Mouse (Mus musculus) heart, embryonic 16.5 days (tissue): Measurements from ENCODE around the gene Atxn2. TPM values are rescaled to one million over a fixed set of nuclear protein-coding genes. Genes with fewer than 3 reads are reported as not detected.

Experiments used
- ATAC-seq: fragments of 200-750 bp; cut with Nextera tagmentation; replicated peaks from 2 replicates; pipeline ENCODE4 v1.8.0; 2017; ENCODE audit warnings: moderate number of reproducible peaks; ENCODE audit not compliant: insufficient read depth, low FRiP score; ENCODE audit errors: extremely low read depth
- H3K27ac ChIP-seq: fragments of 300-500 bp; sonication (generic); 2 replicates; pipeline ENCODE4 v1.5.1; 2014; ENCODE audit warnings: mild to moderate bottlenecking, low read length, control low read depth, moderate library complexity
- H3K27me3 ChIP-seq: fragments of 300-500 bp; sonication (generic); 2 replicates; pipeline ENCODE4 v1.6.1; 2014; ENCODE audit warnings: low read length, mixed read lengths; ENCODE audit not compliant: control insufficient read depth, insufficient read depth
- H3K36me3 ChIP-seq: fragments of 300-500 bp; sonication (generic); 2 replicates; pipeline ENCODE4 v1.6.1; 2014; ENCODE audit not compliant: control insufficient read depth, insufficient read depth
- H3K4me1 ChIP-seq: fragments of 300-500 bp; sonication (generic); 2 replicates; pipeline ENCODE4 v1.6.1; 2014; ENCODE audit warnings: low read length, mixed read lengths; ENCODE audit not compliant: control insufficient read depth, insufficient read depth
- H3K4me2 ChIP-seq: fragments of 300-500 bp; sonication (generic); 2 replicates; pipeline ENCODE4 v1.6.1; 2014; ENCODE audit warnings: low read depth, mild to moderate bottlenecking, control low read depth, low read length
- H3K4me3 ChIP-seq: fragments of 300-500 bp; sonication (generic); 2 replicates; pipeline ENCODE4 v1.5.1; 2014; ENCODE audit warnings: mild to moderate bottlenecking, control low read depth, low read length
- H3K9ac ChIP-seq: fragments of 300-500 bp; sonication (generic); 2 replicates; pipeline ENCODE4 v1.6.1; 2014; ENCODE audit warnings: low read length, control low read depth
- H3K9me3 ChIP-seq: fragments of 300-500 bp; sonication (generic); replicated peaks from 2 replicates; pipeline ENCODE4 v1.6.1; 2016; ENCODE audit warnings: low read length; ENCODE audit not compliant: control insufficient read depth
- WGBS: fragments of 180-500 bp; shearing (Covaris S2); extraction: QIAGEN DNeasy Blood & Tissue Kit; methylation state at CpG from one replicate; pipeline ENCODE4 v1.1.7; 2014; 5-methylcytosine and 5-hydroxymethylcytosine counted together
- polyA plus RNA-seq: library from polyadenylated mRNA; unstranded; fragments of >200 nt; fragmentation: Nextera tagmentation; extraction: Ambion mirVana; gene quantifications from 2 replicates; pipeline ENCODE4 v1.2.1, GENCODE M21; 2015

The Atxn2 gene
- 36.0 and 38.4 TPM in 2 replicates for polyA plus RNA-seq

- peak; percentile 73 for ATAC-seq
- H3K36me3 ChIP-seq, result no peaks in the 10 kb centered on the region
- H3K9ac ChIP-seq, result peak within 1 kb of the TSS; percentile 99
- H3K4me2 ChIP-seq, result peak within 1 kb of the TSS; percentile 85
- H3K27me3 ChIP-seq, result no peaks in the 10 kb centered on the region
- peak within 1 kb of the TSS; percentile 98 for H3K27ac ChIP-seq
- H3K9me3 ChIP-seq, result no peaks in the 10 kb centered on the region
- peaks cover 29% of the 10 kb centered on the region for H3K4me1 ChIP-seq
- under 1% methylated on average over 75 of the region's 103 CpGs for whole genome bisulfite sequencing
- peak within 1 kb of the TSS; percentile 99 for H3K4me3 ChIP-seq
Measured at GRCm38 (mm10) chr5:121711174-121711927, at the start of gene Atxn2. TSS of gene Atxn2 (plus strand) at chr5:121711337.

DNA sequence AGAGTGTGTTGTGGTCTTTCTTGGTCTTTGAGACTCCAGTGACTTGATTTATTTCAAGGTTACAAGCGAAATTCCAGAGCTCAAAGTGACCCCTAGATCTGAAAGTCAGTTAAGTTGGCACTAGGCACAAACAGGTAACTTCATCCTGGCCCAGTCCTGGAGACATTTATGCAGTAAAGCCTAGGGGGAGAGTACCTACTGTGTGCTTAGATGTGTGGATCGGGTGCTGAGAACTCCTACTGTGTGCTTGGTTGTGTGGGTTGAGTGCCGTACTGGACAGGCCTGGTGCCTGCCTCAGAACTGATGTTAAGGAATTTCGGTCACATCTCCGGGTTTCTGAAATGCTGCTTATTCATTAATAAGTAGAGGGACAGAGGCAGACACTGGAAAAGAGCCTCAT lies 49.6 kb upstream of the Atxn2 start:
- H3K9me3 ChIP-seq, result no peaks in the 10 kb centered on the region
- H3K4me3 ChIP-seq, result peak overlapping the region; percentile 91
- peak overlapping the region; percentile 90 for H3K4me2 ChIP-seq
- H3K36me3 ChIP-seq, result peaks cover 26% of the 10 kb centered on the region
- H3K4me1 ChIP-seq, result peaks cover 10% of the 10 kb centered on the region
- peak overlapping the region; percentile 93 for H3K9ac ChIP-seq
- no peak overlapping the region for H3K27ac ChIP-seq
- WGBS, result 83% methylated on average over 5 of the region's 5 CpGs
- no peaks in the 10 kb centered on the region for H3K27me3 ChIP-seq
- ATAC-seq, result no peak

- WGBS, result 84% methylated on average over 8 of the region's 8 CpGs
- H3K9ac ChIP-seq, result no peak overlapping the region
- H3K27me3 ChIP-seq, result no peaks in the 10 kb centered on the region
- H3K36me3 ChIP-seq, result peaks cover 31% of the 10 kb centered on the region
- H3K27ac ChIP-seq, result no peak overlapping the region
- no peak overlapping the region for H3K4me3 ChIP-seq
- ATAC-seq, result no peak
- H3K9me3 ChIP-seq, result no peaks in the 10 kb centered on the region
- H3K4me2 ChIP-seq, result no peak overlapping the region
- peaks cover 10% of the 10 kb centered on the region for H3K4me1 ChIP-seq
Measured at GRCm38 (mm10) chr5:121663456-121663855, 47.7 kb upstream of the Atxn2 start.

DNA sequence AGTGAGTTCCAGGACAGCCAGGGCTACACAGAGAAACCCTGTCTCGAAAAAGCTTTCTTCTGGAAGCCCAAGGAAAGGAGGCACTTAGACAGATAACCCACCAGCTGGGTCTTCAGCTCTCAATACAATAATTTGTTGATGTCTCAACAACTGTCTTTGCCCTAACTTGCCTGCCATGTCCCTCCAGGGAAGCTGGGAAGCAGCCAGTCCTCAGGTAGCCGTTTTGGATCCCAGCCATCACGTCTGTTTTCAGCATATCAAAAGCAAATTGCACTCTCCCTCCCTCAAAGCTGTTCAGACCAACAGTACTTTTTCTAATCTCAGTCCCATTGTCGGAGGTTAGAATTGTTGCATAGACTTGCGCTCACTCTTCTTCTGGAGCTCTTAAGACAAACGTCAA lies 47.1 kb upstream of the Atxn2 start:
- ATAC-seq, result no peak
- no peaks in the 10 kb centered on the region for H3K27me3 ChIP-seq
- H3K27ac ChIP-seq, result no peak overlapping the region
- no peaks in the 10 kb centered on the region for H3K9me3 ChIP-seq
- H3K4me2 ChIP-seq, result no peak overlapping the region
- no peak overlapping the region for H3K9ac ChIP-seq
- peaks cover 33% of the 10 kb centered on the region for H3K36me3 ChIP-seq
- WGBS, result 87% methylated on average over 6 of the region's 6 CpGs
- H3K4me1 ChIP-seq, result peaks cover 10% of the 10 kb centered on the region
- no peak overlapping the region for H3K4me3 ChIP-seq

- Histone ChIP-seq H3K9me3 (no peaks in the 10 kb centered on the region), H3K27ac (no peak overlapping the region), H3K9ac (no peak overlapping the region), H3K27me3 (no peaks in the 10 kb centered on the region), H3K4me1 (peaks cover 6% of the 10 kb centered on the region), H3K4me2 (no peak overlapping the region), H3K36me3 (peaks cover 35% of the 10 kb centered on the region), H3K4me3 (no peak overlapping the region)
- 95% methylated on average over 9 of the region's 9 CpGs for whole genome bisulfite sequencing
- ATAC-seq, result no peak
Measured at GRCm38 (mm10) chr5:121664971-121665370, 46.2 kb upstream of the Atxn2 start.

GRCm38 (mm10) chr5:121667067-121667466 lies 44.1 kb upstream of the Atxn2 start:
- WGBS, result 82% methylated on average over 4 of the region's 4 CpGs
- H3K4me3 ChIP-seq, result no peak overlapping the region
- peaks cover 42% of the 10 kb centered on the region for H3K36me3 ChIP-seq
- H3K9ac ChIP-seq, result no peak overlapping the region
- no peaks in the 10 kb centered on the region for H3K9me3 ChIP-seq
- ATAC-seq, result no peak
- no peak overlapping the region for H3K27ac ChIP-seq
- H3K4me2 ChIP-seq, result no peak overlapping the region
- H3K27me3 ChIP-seq, result no peaks in the 10 kb centered on the region
- H3K4me1 ChIP-seq, result no peaks in the 10 kb centered on the region; the same call in 1 of the 2 replicates

- peaks cover 31% of the 10 kb centered on the region for H3K36me3 ChIP-seq
- ATAC-seq, result no peak
- H3K9me3 ChIP-seq, result no peaks in the 10 kb centered on the region
- no peaks in the 10 kb centered on the region for H3K27me3 ChIP-seq
- H3K4me2 ChIP-seq, result no peak overlapping the region
- H3K27ac ChIP-seq, result no peak overlapping the region
- H3K4me1 ChIP-seq, result no peaks in the 10 kb centered on the region
- WGBS, result 71% methylated on average over 6 of the region's 6 CpGs
- no peak overlapping the region for H3K9ac ChIP-seq
- no peak overlapping the region for H3K4me3 ChIP-seq
Measured at GRCm38 (mm10) chr5:121668411-121668810, 42.7 kb upstream of the Atxn2 start.

DNA sequence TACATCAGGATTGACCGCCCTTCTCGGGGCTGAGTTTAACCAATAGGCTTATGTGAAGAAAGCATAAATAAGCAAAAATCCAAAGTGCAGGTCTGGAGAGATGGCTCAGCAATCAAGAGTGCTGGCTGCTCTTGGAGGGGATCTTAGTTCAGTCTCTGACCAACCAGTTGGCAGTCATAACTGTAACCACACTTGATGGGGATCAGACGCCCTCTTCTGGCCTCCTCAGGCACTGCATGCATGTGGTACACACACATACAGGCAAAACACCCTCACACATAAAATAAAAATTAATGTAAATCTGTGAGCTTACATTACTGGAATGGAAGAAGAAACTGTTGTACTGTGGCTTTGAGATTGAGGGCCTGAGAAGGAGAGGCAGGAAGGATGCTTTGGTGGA lies 40.7 kb upstream of the Atxn2 start:
- 85% methylated on average over 3 of the region's 3 CpGs for WGBS
- H3K27me3 ChIP-seq, result no peaks in the 10 kb centered on the region
- peaks cover 23% of the 10 kb centered on the region for H3K36me3 ChIP-seq
- ATAC-seq, result no peak
- no peaks in the 10 kb centered on the region for H3K9me3 ChIP-seq
- no peak overlapping the region for H3K4me3 ChIP-seq
- H3K9ac ChIP-seq, result no peak overlapping the region
- H3K4me1 ChIP-seq, result no peaks in the 10 kb centered on the region
- no peak overlapping the region for H3K4me2 ChIP-seq
- no peak overlapping the region for H3K27ac ChIP-seq

DNA sequence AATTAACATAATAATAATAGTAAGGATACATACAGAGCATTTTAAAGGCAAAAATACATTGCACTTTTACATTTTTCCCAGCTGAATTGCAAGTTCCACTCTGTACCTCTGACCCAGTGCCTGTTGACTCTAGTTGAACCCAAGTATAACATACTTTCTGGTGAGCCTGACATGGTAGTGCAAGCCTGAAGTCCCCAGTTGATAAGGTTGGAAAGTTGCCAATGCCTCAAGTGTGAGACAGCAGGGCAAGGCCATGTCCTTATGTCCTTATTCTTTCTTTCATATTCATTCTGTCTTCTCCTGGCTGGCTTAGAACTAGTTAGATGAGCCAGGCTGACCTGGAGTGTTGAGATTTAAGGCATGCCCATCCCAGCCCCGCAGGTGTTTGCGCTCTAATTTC lies 28.9 kb upstream of the Atxn2 start:
- 95% methylated on average over 2 of the region's 2 CpGs for WGBS
- Histone ChIP-seq H3K27me3 (no peaks in the 10 kb centered on the region), H3K9me3 (no peaks in the 10 kb centered on the region), H3K27ac (no peak overlapping the region), H3K9ac (no peak overlapping the region), H3K4me1 (peaks cover 9% of the 10 kb centered on the region), H3K36me3 (peaks cover 53% of the 10 kb centered on the region), H3K4me2 (no peak overlapping the region), H3K4me3 (no peak overlapping the region)
- no peak for ATAC-seq
